Mouse (Mus musculus): ENCODE results near the gene Nmt1.

GRCm38 (mm10) chr11:103033030-103033429 lies 5.0 kb downstream of the Nmt1 start:
- TF ChIP-seq USF1 (IDR thresholded peaks at IDR 0.05; ENCODE audit: low read depth) (no peak), POLR2A (IDR thresholded peaks at IDR 0.05; ENCODE audit: insufficient read length, low read depth) (no peak), TCF12 (IDR thresholded peaks at IDR 0.05; ENCODE audit: insufficient read depth, poor library complexity, severe bottlenecking) (no peak), MAX (IDR thresholded peaks at IDR 0.05; ENCODE audit: low read depth) (no peak)

Data from myocyte (in vitro differentiated cells).